Mouse (Mus musculus): Measurements from ENCODE around the gene Gamt.

- TF ChIP-seq CTCF (IDR thresholded peaks at IDR 0.05; ENCODE audit: borderline replicate concordance, insufficient read depth, low read depth, low read length): no peak
- TF ChIP-seq POLR2A (IDR thresholded peaks at IDR 0.05; ENCODE audit: borderline replicate concordance, insufficient read depth, low read length): no peak
Measured at GRCm38 (mm10) chr10:80297526-80298133, 36.8 kb upstream of the Gamt start.

All from cerebellum, adult 2 months (tissue).